Mouse (Mus musculus) B cell, adult 67 days (primary cell): ENCODE measurements around the gene Ptbp2. TPM values are rescaled to one million over a fixed set of nuclear protein-coding genes. Genes with fewer than 3 reads are reported as not detected.

ENCODE experiments used
- total RNA-seq, 2 experiments: library from RNA; stranded (reverse); gene quantifications; 4 replicates each; pipeline ENCODE4 v1.2.4; 2023

Ptbp2 gene
- 10 to 100 TPM; 91.7 to 94.4 TPM for total RNA-seq

DNA sequence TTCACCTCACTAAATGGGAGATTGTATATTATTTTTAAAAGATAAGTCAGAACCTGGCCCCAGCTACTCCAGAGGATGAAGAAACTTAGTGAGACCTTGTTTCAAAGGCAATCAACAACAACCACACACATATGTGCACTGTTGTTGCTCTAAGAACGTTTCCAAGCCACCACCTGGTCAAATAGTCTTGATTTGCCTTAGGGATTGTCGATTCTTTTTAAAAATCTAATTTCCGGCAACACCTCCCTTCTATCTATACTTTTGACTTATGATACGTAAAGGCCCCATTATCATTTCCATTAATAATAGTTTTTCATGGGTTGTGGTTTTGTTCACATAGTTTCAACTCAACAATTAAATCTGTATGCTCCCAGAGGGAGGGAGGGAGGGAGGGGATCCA is at the start of gene Ptbp2:
Gene Ptbp2, minus strand, starts transcription at position 101 of the 400 bp plus-strand sequence.

